Mouse (Mus musculus): Measurements from ENCODE around the gene Gm47791. TPM values are rescaled to one million over a fixed set of nuclear protein-coding genes. Genes with fewer than 3 reads are reported as not detected.

Gene Gm47791
- total RNA-seq, 2 experiments from 2014 or later: not detected

- intact Hi-C loops (cut with DNase I): no loop called here
- no peak for DNase-seq (ENCODE audit: low spot score in 2 of 2)
Measured at GRCm38 (mm10) chr1:82733357-82733756, 37.7 kb downstream of the Gm47791 start.

GRCm38 (mm10) chr1:82726482-82726881 is 44.6 kb downstream of the Gm47791 start:
- intact Hi-C loops (cut with DNase I): no loop called here

GRCm38 (mm10) chr1:82725875-82726185 is 45.2 kb downstream of the Gm47791 start:
- no peak for DNase-seq (ENCODE audit: low spot score in 2 of 2)
- intact Hi-C loops (cut with DNase I): no loop called here

More at GRCm38 (mm10) chr1:82726482-82726881, 44.6 kb downstream of the Gm47791 start:
- DNase-seq (ENCODE audit: low spot score in 2 of 2): no peak

- intact Hi-C loops (cut with DNase I): no loop called here
Measured at GRCm38 (mm10) chr1:82725026-82725874, 45.8 kb downstream of the Gm47791 start.

GRCm38 (mm10) chr1:82724339-82725025 is 46.6 kb downstream of the Gm47791 start, which contains the start of gene Mff:
TSS of gene Mff (plus strand) at chr1:82724890.
- peak; percentile 92 to 93 for DNase-seq (ENCODE audit: low spot score in 2 of 2)
- intact Hi-C loops (cut with DNase I): no loop called here

More at GRCm38 (mm10) chr1:82725026-82725874, 45.8 kb downstream of the Gm47791 start:
- DNase-seq (ENCODE audit: low spot score in 2 of 2): no peak

Other genes with a start within 250 kb of the Gm47791 start
- 1 to 10 TPM; 3.5 to 3.9 TPM for gene Col4a4, start 184.4 kb downstream of the Gm47791 start, total RNA-seq (2021)
- 1 to 10 TPM; 1.3 to 1.8 TPM for gene Col4a3, start 184.3 kb downstream of the Gm47791 start, total RNA-seq (2021)
- 100 to 1,000 TPM; 268 to 270 TPM for gene Mff, start 46.4 kb downstream of the Gm47791 start, total RNA-seq (2021)
- not detected for gene Tm4sf20, start 2.8 kb downstream of the Gm47791 start, total RNA-seq (2021)
- gene Agfg1, start 68.2 kb upstream of the Gm47791 start, total RNA-seq (2021): 10 to 100 TPM; 81.8 to 90.3 TPM
- not detected for gene A030005L19Rik, start 142.1 kb upstream of the Gm47791 start, total RNA-seq (2021)
- gene A030014E15Rik, start 153.7 kb upstream of the Gm47791 start, total RNA-seq (2021): not detected
- gene Gm6217, start 160.2 kb upstream of the Gm47791 start, total RNA-seq (2021): not detected
- not detected for gene A030003K21Rik, start 172.1 kb upstream of the Gm47791 start, total RNA-seq (2021)
- not detected for gene Gm7544, start 184.8 kb upstream of the Gm47791 start, total RNA-seq (2021)
- gene Gm47955, start 189.0 kb upstream of the Gm47791 start, total RNA-seq (2021): not detected
- not detected for gene Gm47959, start 229.3 kb upstream of the Gm47791 start, total RNA-seq (2021)

Measured in left cerebral cortex, postnatal 14 days (tissue).